Mouse (Mus musculus) ES-Bruce4 (cell line): ENCODE results near the gene Tnfrsf25.

Experiments used
- CTCF ChIP-seq: IDR thresholded peaks from one replicate; pipeline ENCODE4 v1.8.1; 2011; ENCODE audit warnings: low read depth, low read length
- EP300 ChIP-seq: IDR thresholded peaks from 2 replicates; pipeline ENCODE4 v1.6.1; 2011; ENCODE audit warnings: low read depth, low read length; ENCODE audit not compliant: insufficient read depth

DNA sequence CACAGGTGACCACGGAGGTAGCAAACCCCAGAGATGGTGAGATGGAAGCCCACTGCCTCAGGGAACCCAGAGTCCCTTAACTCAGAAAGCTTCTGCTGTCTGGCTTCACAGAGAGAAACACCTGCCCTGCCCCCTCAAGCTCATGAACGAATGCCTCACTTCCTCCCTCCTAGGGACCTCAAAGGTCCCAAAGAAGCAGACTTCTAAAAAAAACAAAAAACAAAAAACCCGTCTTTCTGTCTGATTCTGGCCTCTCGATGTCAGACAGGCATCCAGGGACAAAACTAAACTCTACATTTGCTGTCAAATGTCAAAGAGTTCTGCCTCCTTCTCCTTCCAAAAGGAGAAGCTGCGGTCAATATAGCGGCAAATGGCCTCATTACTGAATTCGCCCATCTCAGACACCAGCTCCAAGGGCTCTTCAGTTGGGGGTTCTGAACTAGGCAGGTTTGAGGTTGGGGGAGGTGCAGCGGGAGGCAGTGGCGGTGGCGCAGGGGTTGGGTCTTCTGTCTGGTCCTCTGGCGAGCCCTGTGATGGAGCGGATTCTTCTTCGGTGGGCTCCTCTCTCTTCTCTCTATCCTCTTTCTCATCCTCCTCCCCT is 8.7 kb downstream of the Tnfrsf25 start:
- TF ChIP-seq CTCF (no peak), EP300 (no peak)
